Mouse (Mus musculus): ENCODE data around the gene Gm42906. TPM values are rescaled to one million over a fixed set of nuclear protein-coding genes. Genes with fewer than 3 reads are reported as not detected.

Gm42906 gene
- polyA plus RNA-seq, 2 experiments = not detected

- no peaks in the 10 kb centered on the region for H3K36me3 ChIP-seq (replicated peaks; ENCODE audit: control insufficient read depth, insufficient read depth, low read depth)
- no peaks in the 10 kb centered on the region for H3K9me3 ChIP-seq (ENCODE audit: control insufficient read depth, low read length)
- no peak overlapping the region for H3K9ac ChIP-seq (replicated peaks)
- no peaks in the 10 kb centered on the region for H3K27me3 ChIP-seq (ENCODE audit: control insufficient read depth, insufficient read depth, low read length)
- no peak for DNase-seq (ENCODE audit: low read depth in 3 of 3, low spot score in 3 of 3)
- H3K4me3 ChIP-seq (ENCODE audit: insufficient read depth in 1 of 2, low read depth in 2 of 2, low read length in 2 of 2) = no peak overlapping the region
- H3K27ac ChIP-seq = no peak overlapping the region
- no peak for ATAC-seq (ENCODE audit: insufficient read depth)
- peaks cover 27 to 31% of the 10 kb centered on the region in 2 experiments for H3K4me1 ChIP-seq (replicated peaks; ENCODE audit: control insufficient read depth in 2 of 2, insufficient read depth in 2 of 2, low read length in 1 of 2)
- 77% methylated on average over 7 of the region's 7 CpGs for WGBS (ENCODE audit: insufficient replicate concordance)
- TF ChIP-seq EP300 (IDR thresholded peaks at IDR 0.05; ENCODE audit: low read depth) = no peak
- no peak for TF ChIP-seq CTCF (IDR thresholded peaks at IDR 0.05; ENCODE audit: low read depth)
- no peak overlapping the region for H3K4me2 ChIP-seq (ENCODE audit: low read depth)
Observed at GRCm38 (mm10) chr5:151421859-151422258, 6.1 kb downstream of the Gm42906 start.

GRCm38 (mm10) chr5:151418551-151418950, 9.4 kb downstream of the Gm42906 start:
- no peaks in the 10 kb centered on the region for H3K36me3 ChIP-seq (replicated peaks; ENCODE audit: control insufficient read depth, insufficient read depth, low read depth)
- no peaks in the 10 kb centered on the region for H3K27me3 ChIP-seq (ENCODE audit: control insufficient read depth, insufficient read depth, low read length)
- H3K9ac ChIP-seq (replicated peaks) = no peak overlapping the region
- WGBS (ENCODE audit: insufficient replicate concordance) = 43% methylated on average over 2 of the region's 2 CpGs
- DNase-seq (ENCODE audit: low read depth in 3 of 3, low spot score in 3 of 3) (peak; percentile 63 to 78 (median 76)), ATAC-seq (ENCODE audit: insufficient read depth) (peak; percentile 84)
- TF ChIP-seq CTCF (IDR thresholded peaks at IDR 0.05; ENCODE audit: low read depth) = no peak
- peak; percentile 95 for TF ChIP-seq EP300 (IDR thresholded peaks at IDR 0.05; ENCODE audit: low read depth)
- no peak overlapping the region for H3K4me3 ChIP-seq (ENCODE audit: insufficient read depth in 1 of 2, low read depth in 2 of 2, low read length in 2 of 2)
- H3K4me2 ChIP-seq (ENCODE audit: low read depth) = peak overlapping the region; percentile 59
- H3K9me3 ChIP-seq (ENCODE audit: control insufficient read depth, low read length) = no peaks in the 10 kb centered on the region
- H3K27ac ChIP-seq = peak overlapping the region; percentile 34; the same call in 1 of the 2 replicates
- peaks cover 37 to 38% of the 10 kb centered on the region in 2 experiments for H3K4me1 ChIP-seq (replicated peaks; ENCODE audit: control insufficient read depth in 2 of 2, insufficient read depth in 2 of 2, low read length in 1 of 2)

- no peaks in the 10 kb centered on the region for H3K9me3 ChIP-seq (ENCODE audit: control insufficient read depth, low read length)
Observed at GRCm38 (mm10) chr5:151417421-151418038, 10.4 kb downstream of the Gm42906 start.

GRCm38 (mm10) chr5:151416988-151417387, 11.0 kb downstream of the Gm42906 start:
- Histone ChIP-seq H3K27me3 (ENCODE audit: control insufficient read depth, insufficient read depth, low read length) (no peaks in the 10 kb centered on the region), H3K4me1 (replicated peaks; ENCODE audit: control insufficient read depth in 2 of 2, insufficient read depth in 2 of 2, low read length in 1 of 2) (peaks cover 50 to 53% of the 10 kb centered on the region in 2 experiments), H3K27ac (peak overlapping the region; percentile 81), H3K36me3 (replicated peaks; ENCODE audit: control insufficient read depth, insufficient read depth, low read depth) (no peaks in the 10 kb centered on the region), H3K4me3 (ENCODE audit: insufficient read depth in 1 of 2, low read depth in 2 of 2, low read length in 2 of 2) (no peak overlapping the region), H3K9ac (replicated peaks) (no peak overlapping the region), H3K9me3 (ENCODE audit: control insufficient read depth, low read length) (no peaks in the 10 kb centered on the region), H3K4me2 (ENCODE audit: low read depth) (peak overlapping the region; percentile 59)
- DNase-seq (ENCODE audit: low read depth in 3 of 3, low spot score in 3 of 3) = peak in 1 of 3 experiments; percentile 20
- 4% methylated on average over 1 of the region's 1 CpGs for WGBS (ENCODE audit: insufficient replicate concordance)
- no peak for ATAC-seq (ENCODE audit: insufficient read depth)
- TF ChIP-seq EP300 (IDR thresholded peaks at IDR 0.05; ENCODE audit: low read depth) = no peak
- no peak for TF ChIP-seq CTCF (IDR thresholded peaks at IDR 0.05; ENCODE audit: low read depth)

More at GRCm38 (mm10) chr5:151417421-151418038, 10.4 kb downstream of the Gm42906 start:
- TF ChIP-seq EP300 (IDR thresholded peaks at IDR 0.05; ENCODE audit: low read depth) = peak; percentile 33; the same call in 1 of the 2 replicates
- no peak for TF ChIP-seq CTCF (IDR thresholded peaks at IDR 0.05; ENCODE audit: low read depth)
- Histone ChIP-seq H3K9ac (replicated peaks) (no peak overlapping the region), H3K27ac (peak overlapping the region; percentile 81), H3K36me3 (replicated peaks; ENCODE audit: control insufficient read depth, insufficient read depth, low read depth) (no peaks in the 10 kb centered on the region), H3K27me3 (ENCODE audit: control insufficient read depth, insufficient read depth, low read length) (no peaks in the 10 kb centered on the region), H3K4me3 (ENCODE audit: insufficient read depth in 1 of 2, low read depth in 2 of 2, low read length in 2 of 2) (no peak overlapping the region), H3K4me1 (replicated peaks; ENCODE audit: control insufficient read depth in 2 of 2, insufficient read depth in 2 of 2, low read length in 1 of 2) (peaks cover 47 to 48% of the 10 kb centered on the region in 2 experiments), H3K4me2 (ENCODE audit: low read depth) (peak overlapping the region; percentile 59)
- DNase-seq (ENCODE audit: low read depth in 3 of 3, low spot score in 3 of 3) (peak in 1 of 3 experiments; percentile 63), ATAC-seq (ENCODE audit: insufficient read depth) (peak; percentile 57)
- WGBS (ENCODE audit: insufficient replicate concordance) = 66% methylated on average over 2 of the region's 2 CpGs

GRCm38 (mm10) chr5:151413617-151414016, 14.3 kb downstream of the Gm42906 start:
- peak overlapping the region; percentile 63 for H3K27ac ChIP-seq
- no peak overlapping the region for H3K9ac ChIP-seq (replicated peaks)
- peak; percentile 69 to 76 (median 76) for DNase-seq (ENCODE audit: low read depth in 3 of 3, low spot score in 3 of 3)
- no peaks in the 10 kb centered on the region for H3K9me3 ChIP-seq (ENCODE audit: control insufficient read depth, low read length)
- WGBS (ENCODE audit: insufficient replicate concordance) = 16% methylated on average over 3 of the region's 3 CpGs
- peak overlapping the region; percentile 51 for H3K4me2 ChIP-seq (ENCODE audit: low read depth)
- H3K4me1 ChIP-seq (replicated peaks; ENCODE audit: control insufficient read depth in 2 of 2, insufficient read depth in 2 of 2, low read length in 1 of 2) = peaks cover 37 to 49% of the 10 kb centered on the region in 2 experiments
- peak; percentile 72 for ATAC-seq (ENCODE audit: insufficient read depth)
- H3K36me3 ChIP-seq (replicated peaks; ENCODE audit: control insufficient read depth, insufficient read depth, low read depth) = no peaks in the 10 kb centered on the region
- TF ChIP-seq CTCF (IDR thresholded peaks at IDR 0.05; ENCODE audit: low read depth) (no peak), EP300 (IDR thresholded peaks at IDR 0.05; ENCODE audit: low read depth) (peak; percentile 93)
- H3K27me3 ChIP-seq (ENCODE audit: control insufficient read depth, insufficient read depth, low read length) = no peaks in the 10 kb centered on the region
- no peak overlapping the region for H3K4me3 ChIP-seq (ENCODE audit: insufficient read depth in 1 of 2, low read depth in 2 of 2, low read length in 2 of 2)
